Mouse (Mus musculus): ENCODE results near the gene Epha2.

DNA sequence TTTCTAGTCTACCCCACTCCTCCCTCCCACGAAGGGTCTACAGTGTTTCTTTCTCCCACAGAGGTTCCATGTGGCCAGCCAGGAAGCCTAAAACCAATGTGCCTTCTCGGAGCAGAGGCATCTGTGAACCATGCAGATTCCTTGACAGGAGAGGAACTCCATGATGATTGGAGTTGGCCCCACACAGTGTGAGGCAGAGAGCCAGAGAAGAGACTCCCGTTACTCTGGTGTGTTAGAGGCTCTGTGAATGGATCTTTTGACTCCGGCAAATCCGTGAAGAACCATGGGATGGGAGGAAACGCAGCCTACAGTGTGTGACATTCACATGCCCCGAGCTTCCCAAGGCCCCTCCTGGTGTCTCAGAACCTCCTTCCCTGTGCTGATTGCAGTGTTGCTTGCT is 42.5 kb downstream of the Epha2 start:
- TF ChIP-seq CTCF (IDR thresholded peaks at IDR 0.05; ENCODE audit: low read depth, low read length) (no peak), POLR2A (IDR thresholded peaks at IDR 0.05; ENCODE audit: extremely low read depth, insufficient read depth, low read length) (no peak)
